Mouse (Mus musculus) CH12.LX (cell line): ENCODE data around the gene Opalin. TPM values are rescaled to one million over a fixed set of nuclear protein-coding genes. Genes with fewer than 3 reads are reported as not detected.

Source experiments
- DNase-seq: peaks from one replicate; pipeline ENCODE4 v3.0.0-alpha.2; 2013; ENCODE audit errors: extremely low read depth
- H3K27ac ChIP-seq: 2 replicates; pipeline ENCODE4 v1.5.1; 2012; ENCODE audit warnings: low read depth, mild to moderate bottlenecking, control low read depth, moderate library complexity; ENCODE audit not compliant: insufficient read depth
- H3K27me3 ChIP-seq: replicated peaks from 2 replicates; pipeline ENCODE3; 2012; ENCODE audit warnings: inconsistent platforms
- H3K36me3 ChIP-seq, 2 experiments: replicated peaks in 1 of 2; 2 replicates each; pipeline versions ENCODE3 to v1.6.1; 2012; ENCODE audit warnings: inconsistent platforms in 1 of 2, low read length in 1 of 2, mild to moderate bottlenecking in 1 of 2, mixed read lengths in 1 of 2, moderate library complexity in 1 of 2; ENCODE audit not compliant: control insufficient read depth in 1 of 2, insufficient read depth in 1 of 2
- H3K4me1 ChIP-seq, 2 experiments: 2 replicates each; pipeline ENCODE4 v1.6.1; 2012; ENCODE audit warnings: inconsistent platforms in 1 of 2, moderate library complexity in 1 of 2; ENCODE audit not compliant: insufficient read depth in 2 of 2, control insufficient read depth in 1 of 2
- H3K4me2 ChIP-seq: 2 replicates; pipeline ENCODE4 v1.6.1; 2012; ENCODE audit warnings: low read depth, mild to moderate bottlenecking, control low read depth; ENCODE audit not compliant: poor library complexity, insufficient read depth, severe bottlenecking
- H3K4me3 ChIP-seq, 3 experiments: fragments of 150-350 bp in 1 of 3; sonication (generic) in 1 of 3; replicated peaks in 1 of 3; 2 replicates each; pipeline versions ENCODE3 to v1.5.1; 2011 to 2012; ENCODE audit warnings: low read depth in 2 of 3, low read length in 2 of 3, mild to moderate bottlenecking in 2 of 3, moderate library complexity in 2 of 3, control low read depth in 1 of 3, improper control_type of control experiment in 1 of 3, inconsistent platforms in 1 of 3, mixed read lengths in 1 of 3; ENCODE audit not compliant: poor library complexity in 1 of 3
- H3K79me2 ChIP-seq: replicated peaks from 2 replicates; pipeline ENCODE4 v1.6.1; 2012; ENCODE audit warnings: mild to moderate bottlenecking, moderate library complexity; ENCODE audit not compliant: control insufficient read depth, poor library complexity, insufficient read depth, severe bottlenecking; ENCODE audit errors: extremely low read depth
- H3K9ac ChIP-seq: 2 replicates; pipeline ENCODE4 v1.6.1; 2012; ENCODE audit warnings: low read depth, mild to moderate bottlenecking, control low read depth, moderate library complexity; ENCODE audit not compliant: insufficient read depth
- H3K9me3 ChIP-seq: replicated peaks from 2 replicates; pipeline ENCODE3; 2012; ENCODE audit warnings: low read length, inconsistent platforms, mixed read lengths
- BHLHE40 ChIP-seq: IDR thresholded peaks from 2 replicates; pipeline ENCODE4 v1.6.1; 2011; ENCODE audit warnings: mild to moderate bottlenecking, low read depth, low read length, improper control_type of control experiment
- CHD2 ChIP-seq: IDR thresholded peaks from 2 replicates; pipeline ENCODE4 v1.6.1; 2011; ENCODE audit warnings: low read length, improper control_type of control experiment
- CTCF ChIP-seq, 2 experiments: IDR thresholded peaks in 1 of 2; conservative IDR thresholded peaks in 1 of 2; 2 replicates each; pipeline ENCODE4 v1.5.1; 2011 to 2012; ENCODE audit warnings: low read depth in 2 of 2, low read length in 2 of 2, improper control_type of control experiment in 1 of 2, inconsistent platforms in 1 of 2, mild to moderate bottlenecking in 1 of 2, moderate library complexity in 1 of 2
- E2F4 ChIP-seq: IDR thresholded peaks from 2 replicates; pipeline ENCODE4 v1.6.1; 2011; ENCODE audit warnings: low read depth, low read length, improper control_type of control experiment; ENCODE audit not compliant: insufficient replicate concordance
- EP300 ChIP-seq: IDR thresholded peaks from 2 replicates; pipeline ENCODE4 v1.6.1; 2011; ENCODE audit warnings: low read length, improper control_type of control experiment
- ETS1 ChIP-seq: conservative IDR thresholded peaks from 2 replicates; pipeline ENCODE4 v1.6.1; 2012; ENCODE audit warnings: low read depth, mild to moderate bottlenecking, inconsistent platforms, low read length, improper control_type of control experiment, moderate library complexity
- KAT2A ChIP-seq: IDR thresholded peaks from 2 replicates; pipeline ENCODE4 v1.6.1; 2012; ENCODE audit warnings: low read length, improper control_type of control experiment, inconsistent platforms; ENCODE audit not compliant: insufficient replicate concordance
- MAZ ChIP-seq: IDR thresholded peaks from 2 replicates; pipeline ENCODE4 v1.6.1; 2012; ENCODE audit warnings: low read depth, mild to moderate bottlenecking, inconsistent platforms, low read length, improper control_type of control experiment, moderate library complexity
- MEF2A ChIP-seq: IDR thresholded peaks from 2 replicates; pipeline ENCODE4 v1.6.1; 2014; ENCODE audit warnings: low read depth, mild to moderate bottlenecking, inconsistent platforms, low read length, improper control_type of control experiment, borderline replicate concordance
- MXI1 ChIP-seq: IDR thresholded peaks from 2 replicates; pipeline ENCODE4 v1.6.1; 2011; ENCODE audit warnings: mild to moderate bottlenecking, low read depth, low read length, improper control_type of control experiment
- NELFE ChIP-seq: IDR thresholded peaks from 2 replicates; pipeline ENCODE4 v1.6.1; 2011; ENCODE audit warnings: low read depth, low read length, improper control_type of control experiment
- NRF1 ChIP-seq: IDR thresholded peaks from 2 replicates; pipeline ENCODE4 v1.6.1; 2014; ENCODE audit warnings: low read depth, mild to moderate bottlenecking, inconsistent platforms, low read length, improper control_type of control experiment, moderate library complexity
- PAX5 ChIP-seq: IDR thresholded peaks from 2 replicates; pipeline ENCODE4 v1.6.1; 2012; ENCODE audit warnings: low read length, inconsistent platforms, mixed read lengths
- POLR2A ChIP-seq: IDR thresholded peaks from 2 replicates; pipeline ENCODE4 v1.6.1; 2011; ENCODE audit warnings: low read depth, mild to moderate bottlenecking, improper control_type of control experiment, low read length
- POLR2AphosphoS2 ChIP-seq: IDR thresholded peaks from 2 replicates; pipeline ENCODE4 v1.6.1; 2011; ENCODE audit warnings: low read depth, low read length, improper control_type of control experiment
- RAD21 ChIP-seq: IDR thresholded peaks from 2 replicates; pipeline ENCODE4 v1.6.1; 2011; ENCODE audit warnings: low read depth, mild to moderate bottlenecking, low read length, improper control_type of control experiment, moderate library complexity
- TCF12 ChIP-seq: IDR thresholded peaks from 2 replicates; pipeline ENCODE4 v1.6.1; 2014; ENCODE audit warnings: low read depth, mild to moderate bottlenecking, inconsistent platforms, low read length, improper control_type of control experiment
- UBTF ChIP-seq: IDR thresholded peaks from 2 replicates; pipeline ENCODE4 v1.6.1; 2012; ENCODE audit warnings: low read depth, mild to moderate bottlenecking, inconsistent platforms, low read length, improper control_type of control experiment, moderate library complexity
- USF1 ChIP-seq: IDR thresholded peaks from 2 replicates; pipeline ENCODE4 v1.6.1; 2014; ENCODE audit warnings: low read depth, mild to moderate bottlenecking, inconsistent platforms, low read length, improper control_type of control experiment
- ZKSCAN1 ChIP-seq: IDR thresholded peaks from 2 replicates; pipeline ENCODE4 v1.6.1; 2012; ENCODE audit warnings: low read depth, inconsistent platforms, low read length, improper control_type of control experiment, borderline replicate concordance
- ZMIZ1 ChIP-seq: IDR thresholded peaks from 2 replicates; pipeline ENCODE4 v1.6.1; 2012; ENCODE audit warnings: low read depth, mild to moderate bottlenecking, inconsistent platforms, low read length, improper control_type of control experiment
- dilution Hi-C: fragments of 300-500 bp; cut with MboI; formaldehyde crosslinking; loops from 2 replicates; pipeline ENCODE4 v1.14.3; 2020; ENCODE audit warnings: low sequenced_read_pairs; ENCODE audit not compliant: extremely low pct_unique_long_range_greater_than_20kb, extremely low pct_ligation_motif_present
- in situ Hi-C: fragments of 300-500 bp; cut with MboI; formaldehyde crosslinking; loops from 3 replicates; pipeline ENCODE4 v1.14.3; 2019; ENCODE audit warnings: low sequenced_read_pairs, low pct_ligation_motif_present, low pct_unique_long_range_greater_than_20kb, mixed read lengths
- polyA plus RNA-seq: library from polyadenylated mRNA; unstranded; fragments of >175 nt; gene quantifications from 2 replicates; pipeline ENCODE4 v1.2.1, GENCODE M21; 2012; ENCODE audit warnings: low read depth; ENCODE audit not compliant: insufficient read length
- total RNA-seq, 2 experiments: library from RNA; depleted of rRNA; stranded (reverse); fragments of 300-350 nt in 1 of 2; fragments of >200 nt in 1 of 2; gene quantifications; 2 replicates each; pipeline ENCODE4 v1.2.3; 2012 to 2014

The Opalin gene
- total and polyA plus RNA-seq, 3 experiments: not detected

DNA sequence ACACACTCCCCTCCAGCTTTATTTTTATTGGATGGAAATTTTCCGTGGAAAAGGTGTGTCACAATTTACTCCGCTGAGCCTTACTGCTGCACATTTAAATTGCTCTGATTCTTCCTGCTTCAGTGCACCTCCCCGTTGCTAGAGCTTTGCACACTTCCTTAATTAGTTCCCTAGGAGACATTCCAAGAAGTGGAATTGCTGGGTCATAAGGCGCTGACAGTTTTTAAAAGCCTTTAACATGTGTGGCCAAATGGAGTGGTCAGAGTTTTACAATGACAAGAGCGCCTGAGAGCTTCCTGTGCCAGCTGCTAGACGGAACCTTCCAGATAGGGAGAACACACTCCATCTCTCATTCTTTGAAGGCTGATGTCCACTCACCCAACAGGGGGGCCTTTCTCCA, 35.7 kb upstream of the Opalin start:
- in situ Hi-C loops: no loop called here
- H3K36me3 ChIP-seq: no peaks in the 10 kb centered on the region
- H3K9me3 ChIP-seq: no peaks in the 10 kb centered on the region
- no peak for DNase-seq
- no peak for TF ChIP-seq NRF1
- no peak for TF ChIP-seq ZKSCAN1
- H3K9ac ChIP-seq: no peak overlapping the region
- peaks cover 17% of the 10 kb centered on the region for H3K27me3 ChIP-seq
- dilution Hi-C loops: no loop called here
- no peak overlapping the region for H3K27ac ChIP-seq
- no peaks in the 10 kb centered on the region for H3K79me2 ChIP-seq
- H3K4me2 ChIP-seq: no peak overlapping the region
- H3K4me3 ChIP-seq: no peak overlapping the region
- no peaks in the 10 kb centered on the region for H3K4me1 ChIP-seq

DNA sequence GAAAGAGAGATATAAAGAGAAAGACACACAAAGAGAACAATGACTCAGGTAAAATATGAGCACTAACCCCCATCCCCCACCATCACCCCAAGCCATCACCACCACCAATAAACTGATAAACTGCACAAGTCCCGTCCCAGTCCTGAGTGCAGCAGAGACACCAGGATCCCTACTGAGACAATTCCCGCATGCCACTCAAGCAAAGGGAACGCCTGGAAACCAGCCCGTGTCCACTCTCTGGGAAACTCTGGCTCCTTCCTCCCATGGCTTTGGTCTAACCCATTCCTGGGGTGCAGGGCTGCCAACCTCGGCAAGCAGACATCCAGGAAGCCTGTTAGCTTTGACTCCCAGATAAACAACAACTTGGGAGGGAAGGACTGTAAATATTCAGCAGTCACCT, 33.1 kb upstream of the Opalin start:
- Histone ChIP-seq H3K27ac (no peak overlapping the region), H3K4me1 (no peaks in the 10 kb centered on the region), H3K36me3 (no peaks in the 10 kb centered on the region), H3K27me3 (peaks cover 14% of the 10 kb centered on the region), H3K9me3 (no peaks in the 10 kb centered on the region), H3K4me3 (no peak overlapping the region), H3K9ac (no peak overlapping the region), H3K79me2 (no peaks in the 10 kb centered on the region), H3K4me2 (no peak overlapping the region)
- in situ Hi-C loops: no loop called here
- dilution Hi-C loops: no loop called here
- no peak for DNase-seq
- no peak for TF ChIP-seq UBTF
- no peak for TF ChIP-seq KAT2A
- TF ChIP-seq POLR2A: no peak
- no peak for TF ChIP-seq MEF2A
- TF ChIP-seq MAZ: no peak
- TF ChIP-seq E2F4: no peak
- no peak for TF ChIP-seq NELFE
- TF ChIP-seq RAD21: no peak
- TF ChIP-seq TCF12: no peak
- no peak for TF ChIP-seq POLR2AphosphoS2
- no peak for TF ChIP-seq PAX5
- no peak for TF ChIP-seq USF1
- TF ChIP-seq CHD2: no peak
- no peak for TF ChIP-seq ZMIZ1
- TF ChIP-seq CTCF (conservative IDR thresholded peaks at IDR 0.05 in 1 of 2, IDR thresholded peaks at IDR 0.05 in 1 of 2; ENCODE audit: low read depth in 2 of 2, low read length in 2 of 2): no peak
- TF ChIP-seq ETS1: no peak
- no peak for TF ChIP-seq BHLHE40
- no peak for TF ChIP-seq ZKSCAN1
- TF ChIP-seq EP300: no peak
- TF ChIP-seq MXI1: no peak
- TF ChIP-seq, all 38 proteins: peak for 0
